Mouse (Mus musculus) gastrocnemius, postnatal 25 days (tissue): ENCODE measurements around the gene Gm3532. TPM values are rescaled to one million over a fixed set of nuclear protein-coding genes. Genes with fewer than 3 reads are reported as not detected.
"Not testable (repeated sequence)": the region's sequence is repeated elsewhere in the genome, so short reads cannot be mapped to it uniquely, and the experiment has no call there.

Experiments
- DNase-seq: peaks from one replicate; pipeline ENCODE4 v3.0.0; 2022
- long read RNA-seq, 2 experiments: library from polyadenylated mRNA; stranded (forward); transcript quantifications; one replicate each; pipeline ENCODE4 v2.0.0; 2021
- total RNA-seq, 2 experiments: library from RNA; stranded (reverse); gene quantifications; 1 replicate in 1 of 2; 2 replicates in 1 of 2; pipeline ENCODE4 v1.2.3; 2021

Gm3532 gene
- not detected for total RNA-seq
- long read RNA-seq, experiment 1: 0 reads
- long read RNA-seq, experiment 2: 0 reads

DNA sequence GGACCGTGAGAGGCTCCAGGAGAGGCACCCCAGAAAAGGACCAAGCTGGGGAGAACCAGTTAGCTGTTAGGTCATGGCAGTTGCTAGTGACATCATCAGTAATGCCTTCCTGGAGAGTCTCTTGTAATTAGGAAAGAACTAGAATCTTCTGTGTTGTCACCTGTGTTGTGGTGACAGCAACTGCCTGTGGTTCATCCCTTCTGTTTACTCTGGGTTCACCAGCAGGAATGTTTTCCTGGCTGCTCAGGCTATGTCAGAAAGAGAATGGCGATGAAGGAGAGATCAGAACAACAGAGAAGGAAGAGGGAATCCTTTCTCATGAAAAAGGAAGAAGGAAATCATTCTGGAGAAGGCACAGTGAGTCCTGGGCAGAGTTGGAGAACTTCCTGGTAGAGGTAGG, at the start of gene Gm3532:
Gm3532 (plus strand) TSS at position 301 of the 400 bp plus-strand sequence.
- not testable (repeated sequence) for DNase-seq

DNA sequence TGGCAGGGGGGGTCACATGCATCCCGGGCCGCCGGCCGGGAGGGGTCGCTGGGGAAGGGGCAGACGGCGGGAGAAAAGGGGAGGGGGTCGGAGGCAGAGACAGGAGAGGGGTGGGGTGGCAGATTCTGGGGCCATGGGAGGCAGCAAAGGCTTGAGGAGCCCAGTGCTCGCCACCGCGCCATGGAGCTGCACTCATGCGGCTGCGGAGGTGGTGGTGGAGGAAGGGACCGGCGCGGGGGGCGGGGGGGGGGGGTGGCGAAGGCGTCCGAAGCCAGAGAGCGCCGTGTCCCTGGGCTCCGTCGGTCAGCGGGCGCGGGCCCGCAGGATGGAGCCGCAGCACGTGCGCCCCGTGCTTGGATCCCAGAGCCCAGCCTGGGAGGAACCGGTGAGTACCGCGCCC, 36.9 kb upstream of the Gm3532 start, which contains the start of gene Gm3488:
Gm3488 (plus strand) TSS at position 301 of the 400 bp plus-strand sequence.
- not testable (repeated sequence) for DNase-seq

Other genes with a start within 250 kb of the Gm3532 start
- not detected for gene Gm3542, start 203.6 kb upstream of the Gm3532 start, total RNA-seq
- not detected for gene Gm3500, start 149.4 kb upstream of the Gm3532 start, total RNA-seq
- gene Gm3194, start 83.0 kb upstream of the Gm3532 start, total RNA-seq: under 1 TPM; 0.33 to 0.40 TPM
- not detected for gene Gm8246, start 60.7 kb upstream of the Gm3532 start, total RNA-seq
- gene Gm3187, start 54.3 kb upstream of the Gm3532 start, total RNA-seq: not detected
- gene Gm3488, start 36.8 kb upstream of the Gm3532 start, total RNA-seq: under 1 TPM in 1 of 2 experiments, not detected in 1; 0.15 TPM
- not detected for gene Gm8265, start 94.5 kb downstream of the Gm3532 start, total RNA-seq
- not detected for gene Gm9603, start 149.0 kb downstream of the Gm3532 start, total RNA-seq
- gene Gm3373, start 203.1 kb downstream of the Gm3532 start, total RNA-seq: not detected